Mouse (Mus musculus): Measurements from ENCODE around the gene Tns2. TPM values are rescaled to one million over a fixed set of nuclear protein-coding genes. Genes with fewer than 3 reads are reported as not detected.

Tns2 gene
- polyA plus RNA-seq, 1 experiment: 90.1 TPM

GRCm38 (mm10) chr15:102112181-102112580, 12.0 kb downstream of the Tns2 start:
- peaks cover 2% of the 10 kb centered on the region; the same call in 1 of the 2 replicates for H3K4me1 ChIP-seq (ENCODE audit: control insufficient read depth, insufficient read depth, insufficient read length, low read length)
- H3K27ac ChIP-seq (replicated peaks; ENCODE audit: low read depth, low read length): no peak overlapping the region
- H3K4me3 ChIP-seq (ENCODE audit: insufficient read depth, low read depth, low read length): no peak overlapping the region

DNA sequence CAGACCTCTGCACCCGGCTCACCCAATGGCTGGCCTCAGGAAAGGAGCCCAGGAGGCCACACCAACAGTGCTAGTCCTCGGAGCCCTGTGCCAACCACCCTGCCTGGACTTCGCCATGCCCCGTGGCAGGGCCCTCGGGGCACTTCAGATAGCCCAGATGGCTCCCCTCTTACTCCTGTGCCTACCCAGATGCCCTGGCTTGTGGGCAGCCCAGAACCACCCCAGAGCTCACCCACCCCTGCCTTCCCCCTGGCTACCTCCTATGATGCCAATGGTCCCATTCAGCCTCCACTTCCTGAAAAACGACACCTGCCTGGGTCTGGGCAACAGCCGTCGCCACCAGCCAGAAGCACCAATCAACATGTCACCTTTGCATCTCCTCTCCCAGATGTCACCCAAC, 12.6 kb downstream of the Tns2 start:
- Histone ChIP-seq H3K4me1 (ENCODE audit: control insufficient read depth, insufficient read depth, insufficient read length, low read length) (peaks cover under 1% of the 10 kb centered on the region; the same call in 1 of the 2 replicates), H3K4me3 (ENCODE audit: insufficient read depth, low read depth, low read length) (no peak overlapping the region), H3K27ac (replicated peaks; ENCODE audit: low read depth, low read length) (no peak overlapping the region)

DNA sequence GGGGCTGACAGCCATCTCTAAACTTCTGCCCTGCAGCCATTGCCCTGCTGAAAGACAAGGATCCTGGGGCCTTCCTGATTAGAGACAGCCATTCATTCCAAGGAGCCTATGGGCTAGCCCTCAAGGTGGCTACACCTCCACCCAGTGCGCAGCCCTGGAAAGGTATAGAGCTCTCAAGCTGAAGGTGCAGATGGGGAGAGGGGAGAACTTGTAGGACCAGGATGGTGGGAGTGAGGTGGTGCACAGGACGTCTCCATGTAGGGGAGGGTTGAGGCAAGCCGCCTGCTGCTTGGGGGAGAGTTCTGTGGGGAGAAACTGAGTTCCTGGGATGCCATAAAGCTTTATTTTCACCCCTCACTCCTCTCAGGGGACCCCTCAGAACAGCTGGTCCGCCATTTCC, 13.5 kb downstream of the Tns2 start:
- Histone ChIP-seq H3K4me1 (ENCODE audit: control insufficient read depth, insufficient read depth, insufficient read length, low read length) (no peaks in the 10 kb centered on the region; the same call in 1 of the 2 replicates), H3K27ac (replicated peaks; ENCODE audit: low read depth, low read length) (no peak overlapping the region), H3K4me3 (ENCODE audit: insufficient read depth, low read depth, low read length) (no peak overlapping the region)

DNA sequence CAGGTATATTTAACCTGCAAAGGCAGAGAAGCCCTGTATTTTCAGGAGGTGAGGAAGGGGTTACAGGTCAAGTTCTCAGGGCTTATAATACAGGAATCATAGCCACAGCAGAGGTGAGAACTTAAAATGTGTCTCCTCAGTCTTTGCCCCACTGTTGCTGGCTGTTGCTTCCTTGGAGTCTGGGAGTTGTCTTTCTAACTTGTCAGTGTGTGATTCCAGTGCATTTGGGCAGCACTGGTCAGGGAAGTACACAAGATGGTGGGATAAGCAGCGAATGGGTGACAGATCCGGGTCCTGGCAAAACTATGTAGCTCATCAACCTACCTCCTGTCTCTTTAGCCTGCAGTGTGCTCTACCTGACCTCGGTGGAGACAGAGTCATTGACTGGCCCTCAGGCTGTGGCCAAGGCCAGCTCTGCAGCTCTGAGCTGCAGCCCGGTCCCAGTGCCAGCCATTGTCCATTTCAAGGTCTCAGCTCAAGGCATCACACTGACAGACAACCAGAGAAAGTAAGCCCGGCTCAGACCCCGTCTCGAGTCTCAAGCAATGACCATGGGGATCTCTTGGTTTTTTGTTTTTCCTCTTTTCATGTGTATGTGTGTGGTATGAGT, 14.5 kb downstream of the Tns2 start:
- Histone ChIP-seq H3K27ac (replicated peaks; ENCODE audit: low read depth, low read length) (no peak overlapping the region), H3K4me1 (ENCODE audit: control insufficient read depth, insufficient read depth, insufficient read length, low read length) (no peaks in the 10 kb centered on the region; the same call in 1 of the 2 replicates), H3K4me3 (ENCODE audit: insufficient read depth, low read depth, low read length) (no peak overlapping the region)

DNA sequence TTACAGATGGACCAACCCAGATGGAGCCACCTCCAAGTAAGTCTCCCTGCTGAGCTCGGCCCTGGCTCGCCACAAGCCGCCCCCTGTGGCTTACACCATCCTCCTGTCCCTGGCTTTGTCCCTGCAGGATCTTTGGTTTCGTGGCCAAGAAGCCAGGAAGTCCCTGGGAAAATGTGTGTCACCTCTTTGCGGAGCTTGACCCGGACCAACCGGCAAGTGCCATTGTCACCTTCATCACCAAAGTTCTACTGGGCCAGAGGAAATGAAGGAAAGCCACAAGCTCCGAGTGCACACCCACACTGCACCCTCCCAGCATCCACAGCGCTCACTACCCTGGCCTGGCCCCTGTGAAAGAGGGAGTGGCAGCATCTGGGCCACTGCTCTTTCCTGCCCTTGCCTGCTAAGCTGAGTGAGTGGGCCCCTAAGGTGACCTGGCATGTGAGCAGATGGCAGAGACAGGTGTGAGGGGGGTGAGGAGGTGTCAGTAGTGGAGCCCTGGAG, 15.6 kb downstream of the Tns2 start:
- Histone ChIP-seq H3K27ac (replicated peaks; ENCODE audit: low read depth, low read length) (no peak overlapping the region), H3K4me3 (ENCODE audit: insufficient read depth, low read depth, low read length) (no peak overlapping the region), H3K4me1 (ENCODE audit: control insufficient read depth, insufficient read depth, insufficient read length, low read length) (no peaks in the 10 kb centered on the region; the same call in 1 of the 2 replicates)

DNA sequence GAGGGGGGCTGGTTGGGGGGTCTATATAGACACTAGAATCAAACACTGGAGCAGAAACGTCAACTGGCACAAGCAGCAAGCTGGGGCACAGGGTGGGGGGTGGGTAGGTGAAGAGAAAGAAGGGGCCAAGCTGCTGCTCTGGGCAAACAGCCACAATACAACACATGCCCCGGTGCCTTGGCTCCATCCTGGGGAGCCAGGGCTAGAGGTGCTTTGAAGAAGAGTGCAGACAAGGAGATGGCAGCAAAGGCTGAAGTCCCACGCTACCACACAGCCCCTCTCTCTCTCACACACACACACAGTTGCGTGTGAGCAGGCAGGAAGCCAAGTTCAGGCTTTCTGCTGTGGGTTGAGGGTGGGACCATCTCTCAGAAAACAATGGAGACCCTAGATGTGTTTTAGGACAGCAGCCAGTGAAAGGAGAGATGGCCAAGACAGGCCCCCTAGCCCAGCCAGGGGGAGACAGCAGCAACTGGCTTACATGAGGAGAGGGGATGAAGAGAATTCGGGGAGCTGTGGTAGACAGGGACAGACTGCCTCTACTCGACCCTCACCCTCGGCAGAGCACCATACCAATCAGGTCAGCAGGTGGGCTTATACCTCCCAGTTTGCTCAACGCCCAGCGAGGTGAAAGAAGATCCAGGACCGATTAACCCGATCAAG, 16.7 kb downstream of the Tns2 start:
- Histone ChIP-seq H3K4me3 (ENCODE audit: insufficient read depth, low read depth, low read length) (no peak overlapping the region), H3K27ac (replicated peaks; ENCODE audit: low read depth, low read length) (0 out of 2 replicates have a peak overlapping the region, but pooled peaks have one; percentile 14), H3K4me1 (ENCODE audit: control insufficient read depth, insufficient read depth, insufficient read length, low read length) (no peaks in the 10 kb centered on the region; the same call in 1 of the 2 replicates)

GRCm38 (mm10) chr15:102117461-102118443, 17.5 kb downstream of the Tns2 start:
- H3K4me3 ChIP-seq (ENCODE audit: insufficient read depth, low read depth, low read length): no peak overlapping the region
- peak overlapping the region; percentile 31; the same call in 1 of the 2 replicates for H3K27ac ChIP-seq (replicated peaks; ENCODE audit: low read depth, low read length)
- no peaks in the 10 kb centered on the region; the same call in 1 of the 2 replicates for H3K4me1 ChIP-seq (ENCODE audit: control insufficient read depth, insufficient read depth, insufficient read length, low read length)

GRCm38 (mm10) chr15:102118591-102118990, 18.4 kb downstream of the Tns2 start:
- peak overlapping the region; percentile 31; the same call in 1 of the 2 replicates for H3K27ac ChIP-seq (replicated peaks; ENCODE audit: low read depth, low read length)

DNA sequence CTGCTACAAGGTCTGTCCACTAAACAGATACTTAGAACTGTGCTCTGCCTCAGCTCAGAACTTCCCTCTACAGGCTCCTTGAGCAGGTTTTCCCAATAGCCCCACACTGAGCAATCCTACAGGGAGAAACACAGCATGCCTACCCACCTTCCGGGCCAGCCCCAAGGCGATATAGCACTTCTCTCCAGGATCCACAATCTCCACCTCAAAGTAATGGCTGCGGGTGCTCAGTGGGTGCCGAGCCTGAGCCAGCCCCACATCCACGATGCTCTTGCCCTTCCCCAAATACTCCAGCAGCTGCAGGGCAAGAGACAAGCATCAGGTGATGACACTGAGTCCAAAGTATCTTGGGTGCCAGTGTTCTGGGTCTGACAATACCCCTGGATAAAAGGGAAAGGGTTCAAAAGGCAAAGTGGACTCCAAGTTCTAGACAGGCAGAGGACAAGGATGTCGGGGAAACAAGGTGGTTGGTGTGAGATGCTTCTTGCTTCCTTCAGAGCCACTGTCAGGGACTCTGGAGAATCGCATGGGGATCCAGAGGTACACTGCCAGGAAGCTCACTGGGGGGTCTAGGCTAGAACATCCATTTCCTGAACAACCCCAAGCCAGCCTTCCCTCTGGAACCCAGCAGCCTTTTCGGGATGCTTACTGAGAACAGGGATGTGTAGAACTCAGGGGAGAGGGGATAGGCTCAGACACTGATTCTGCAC, 19.1 kb downstream of the Tns2 start:
- H3K4me3 ChIP-seq (ENCODE audit: insufficient read depth, low read depth, low read length): no peak overlapping the region
- H3K27ac ChIP-seq (replicated peaks; ENCODE audit: low read depth, low read length): no peak overlapping the region
- no peaks in the 10 kb centered on the region; the same call in 1 of the 2 replicates for H3K4me1 ChIP-seq (ENCODE audit: control insufficient read depth, insufficient read depth, insufficient read length, low read length)

More at GRCm38 (mm10) chr15:102118591-102118990, 18.4 kb downstream of the Tns2 start:
- no peak overlapping the region for H3K4me3 ChIP-seq (ENCODE audit: insufficient read depth, low read depth, low read length)
- H3K4me1 ChIP-seq (ENCODE audit: control insufficient read depth, insufficient read depth, insufficient read length, low read length): no peaks in the 10 kb centered on the region; the same call in 1 of the 2 replicates

GRCm38 (mm10) chr15:102119831-102120170, 19.6 kb downstream of the Tns2 start:
- no peak overlapping the region for H3K27ac ChIP-seq (replicated peaks; ENCODE audit: low read depth, low read length)

GRCm38 (mm10) chr15:102120530-102120929, 20.3 kb downstream of the Tns2 start:
- Histone ChIP-seq H3K27ac (replicated peaks; ENCODE audit: low read depth, low read length) (no peak overlapping the region), H3K4me3 (ENCODE audit: insufficient read depth, low read depth, low read length) (no peak overlapping the region), H3K4me1 (ENCODE audit: control insufficient read depth, insufficient read depth, insufficient read length, low read length) (no peaks in the 10 kb centered on the region; the same call in 1 of the 2 replicates)

More at GRCm38 (mm10) chr15:102119831-102120170, 19.6 kb downstream of the Tns2 start:
- H3K4me1 ChIP-seq (ENCODE audit: control insufficient read depth, insufficient read depth, insufficient read length, low read length): no peaks in the 10 kb centered on the region; the same call in 1 of the 2 replicates
- H3K4me3 ChIP-seq (ENCODE audit: insufficient read depth, low read depth, low read length): no peak overlapping the region

- Histone ChIP-seq H3K4me1 (ENCODE audit: control insufficient read depth, insufficient read depth, insufficient read length, low read length) (peaks cover 3% of the 10 kb centered on the region; the same call in 1 of the 2 replicates), H3K27ac (replicated peaks; ENCODE audit: low read depth, low read length) (no peak overlapping the region), H3K4me3 (ENCODE audit: insufficient read depth, low read depth, low read length) (no peak overlapping the region)
Measured at GRCm38 (mm10) chr15:102126303-102126702, 26.1 kb downstream of the Tns2 start.

GRCm38 (mm10) chr15:102133314-102133713, 33.1 kb downstream of the Tns2 start:
- no peak overlapping the region for H3K27ac ChIP-seq (replicated peaks; ENCODE audit: low read depth, low read length)
- peaks cover 5% of the 10 kb centered on the region for H3K4me1 ChIP-seq (ENCODE audit: control insufficient read depth, insufficient read depth, insufficient read length, low read length)
- no peak overlapping the region for H3K4me3 ChIP-seq (ENCODE audit: insufficient read depth, low read depth, low read length)

GRCm38 (mm10) chr15:102134709-102135108, 34.5 kb downstream of the Tns2 start:
- Histone ChIP-seq H3K27ac (replicated peaks; ENCODE audit: low read depth, low read length) (no peak overlapping the region), H3K4me1 (ENCODE audit: control insufficient read depth, insufficient read depth, insufficient read length, low read length) (peaks cover 5% of the 10 kb centered on the region), H3K4me3 (ENCODE audit: insufficient read depth, low read depth, low read length) (no peak overlapping the region)
